17 mouse cellular contexts compared by ENCODE assay signal in the genomic region with DNA sequence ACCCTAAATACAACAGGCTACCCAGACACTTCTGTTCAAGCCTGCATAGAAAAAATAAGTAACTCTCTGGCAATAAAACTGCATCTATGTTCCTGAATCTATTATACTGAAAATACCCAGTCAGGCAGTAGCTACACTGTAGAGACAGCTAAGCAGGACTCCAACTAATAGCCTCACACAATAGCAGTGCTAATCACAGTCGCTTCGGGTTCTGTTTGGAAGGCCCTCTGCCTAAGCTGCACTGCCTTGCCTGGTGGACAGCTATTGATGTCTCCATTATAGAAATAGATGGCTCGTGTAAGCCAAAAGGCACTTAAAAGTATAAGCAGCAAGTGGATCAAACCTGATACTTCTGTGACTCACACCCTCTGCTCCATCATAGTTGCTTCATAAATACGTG.
A peak's percentile ranks its signal among the peaks of the same experiment; 100 is the strongest.
DNase-seq lines count a peak whose midpoint lies in the region; ATAC-seq lines count a peak whose summit lies in the region.
"Had no signal": no experiment of that assay in that cellular context is flagged by ENCODE, and none has a peak within 500 bp of the region (broad histone marks: within the 10 kb centered on the region; RNA-seq: fewer than 3 reads in every experiment).

No protein-coding gene starts in this region.

- H3K27me3 ChIP-seq in forebrain, embryonic 12.5 days, result no peaks in the 10 kb centered on the region
- H3K27me3 ChIP-seq in forebrain, embryonic 10.5 days (ENCODE audit: poor library complexity, severe bottlenecking), result no peaks in the 10 kb centered on the region
- H3K27me3 ChIP-seq in neural tube, embryonic 11.5 days (ENCODE audit: control insufficient read depth, insufficient read depth, low read length), result no peaks in the 10 kb centered on the region
- H3K27me3 ChIP-seq in neural tube, embryonic 15.5 days (replicated peaks), result no peaks in the 10 kb centered on the region
- H3K27me3 ChIP-seq in forebrain, embryonic 15.5 days, result no peaks in the 10 kb centered on the region
- H3K27me3 ChIP-seq in midbrain, embryonic 14.5 days (ENCODE audit: control insufficient read depth, insufficient read depth, low read length), result no peaks in the 10 kb centered on the region
- H3K27me3 ChIP-seq: heart, embryonic 13.5 days; hindbrain, embryonic 15.5 days had no signal

- DNase-seq in forebrain, embryonic 10.5 days (ENCODE audit: extremely low spot score, low spot score), result no peak
- DNase-seq in neural tube, embryonic 11.5 days (ENCODE audit: low spot score), result no peak
- DNase-seq in midbrain, embryonic 14.5 days, result peak; percentile 56
- no peak for DNase-seq in urinary bladder, postnatal 36 days (ENCODE audit: low spot score in 2 of 2)
- DNase-seq in embryo, embryonic 9.5 days (ENCODE audit: extremely low spot score), result no peak
- DNase-seq: adrenal gland, postnatal 10 days; cerebellum, adult 18-20 months; cerebellum, adult 9-11 months; cerebellum, postnatal 36 days; gastrocnemius, postnatal 14 days; heart, postnatal 36 days had no signal

- 31% methylated on average over 4 of the region's 4 CpGs for WGBS in forebrain, embryonic 12.5 days
- WGBS in forebrain, embryonic 10.5 days, result 51% methylated on average over 4 of the region's 4 CpGs
- 54% methylated on average over 4 of the region's 4 CpGs for WGBS in neural tube, embryonic 11.5 days
- WGBS in neural tube, embryonic 15.5 days, result 41% methylated on average over 4 of the region's 4 CpGs
- WGBS in forebrain, embryonic 15.5 days, result 20% methylated on average over 4 of the region's 4 CpGs
- WGBS in midbrain, embryonic 14.5 days, result 24% methylated on average over 4 of the region's 4 CpGs

- H3K9me3 ChIP-seq in forebrain, embryonic 12.5 days, result no peaks in the 10 kb centered on the region; the same call in 1 of the 2 replicates
- H3K9me3 ChIP-seq in forebrain, embryonic 10.5 days, result peaks cover 5% of the 10 kb centered on the region; the same call in 1 of the 2 replicates
- no peaks in the 10 kb centered on the region for H3K9me3 ChIP-seq in neural tube, embryonic 11.5 days (ENCODE audit: control insufficient read depth, low read length)
- H3K9me3 ChIP-seq in neural tube, embryonic 15.5 days (replicated peaks), result 0 out of 2 replicates have a peak, but pooled peaks cover under 1% of the 10 kb centered on the region
- no peaks in the 10 kb centered on the region for H3K9me3 ChIP-seq in forebrain, embryonic 15.5 days
- H3K9me3 ChIP-seq in midbrain, embryonic 14.5 days (ENCODE audit: control insufficient read depth, low read length), result no peaks in the 10 kb centered on the region

- H3K27ac ChIP-seq in forebrain, embryonic 12.5 days, result no peak overlapping the region
- no peak overlapping the region for H3K27ac ChIP-seq in forebrain, embryonic 10.5 days
- no peak overlapping the region for H3K27ac ChIP-seq in neural tube, embryonic 11.5 days (ENCODE audit: low read depth, low read length)
- no peak overlapping the region for H3K27ac ChIP-seq in neural tube, embryonic 15.5 days (replicated peaks)
- H3K27ac ChIP-seq in forebrain, embryonic 15.5 days (replicated peaks), result no peak overlapping the region
- H3K27ac ChIP-seq in midbrain, embryonic 14.5 days (replicated peaks; ENCODE audit: low read depth, low read length), result no peak overlapping the region
- H3K27ac ChIP-seq: embryonic facial prominence, embryonic 10.5 days; heart, embryonic 13.5 days; hindbrain, embryonic 15.5 days had no signal

- ATAC-seq in forebrain, embryonic 12.5 days (ENCODE audit: low FRiP score), result 0 out of 2 replicates have a peak, but pooled peaks have one; percentile 61
- ATAC-seq in neural tube, embryonic 11.5 days (ENCODE audit: insufficient read depth, low FRiP score, low TSS enrichment), result peak; percentile 13; the same call in 1 of the 2 replicates
- no peak for ATAC-seq in neural tube, embryonic 15.5 days (ENCODE audit: low FRiP score)
- peak; percentile 71 for ATAC-seq in forebrain, embryonic 15.5 days (replicated peaks)
- ATAC-seq in midbrain, embryonic 14.5 days (ENCODE audit: low FRiP score, low TSS enrichment), result no peak

- H3K4me2 ChIP-seq in forebrain, embryonic 12.5 days, result no peak overlapping the region
- no peak overlapping the region for H3K4me2 ChIP-seq in neural tube, embryonic 11.5 days (ENCODE audit: low read depth)
- H3K4me2 ChIP-seq in neural tube, embryonic 15.5 days, result no peak overlapping the region
- H3K4me2 ChIP-seq in forebrain, embryonic 15.5 days (replicated peaks), result no peak overlapping the region
- H3K4me2 ChIP-seq in midbrain, embryonic 14.5 days (ENCODE audit: low read length), result no peak overlapping the region
- H3K4me2 ChIP-seq: heart, embryonic 13.5 days; hindbrain, embryonic 15.5 days had no signal

- no peaks in the 10 kb centered on the region for H3K36me3 ChIP-seq in forebrain, embryonic 12.5 days (replicated peaks)
- H3K36me3 ChIP-seq in forebrain, embryonic 10.5 days (replicated peaks), result no peaks in the 10 kb centered on the region
- no peaks in the 10 kb centered on the region for H3K36me3 ChIP-seq in neural tube, embryonic 11.5 days (ENCODE audit: control insufficient read depth, insufficient read depth, low read length)
- H3K36me3 ChIP-seq in neural tube, embryonic 15.5 days, result no peaks in the 10 kb centered on the region
- no peaks in the 10 kb centered on the region for H3K36me3 ChIP-seq in forebrain, embryonic 15.5 days
- no peaks in the 10 kb centered on the region for H3K36me3 ChIP-seq in midbrain, embryonic 14.5 days (ENCODE audit: control insufficient read depth, insufficient read depth, low read length)
- H3K36me3 ChIP-seq: embryonic facial prominence, embryonic 10.5 days; hindbrain, embryonic 15.5 days had no signal

- H3K9ac ChIP-seq in forebrain, embryonic 12.5 days, result no peak overlapping the region
- no peak overlapping the region for H3K9ac ChIP-seq in neural tube, embryonic 11.5 days (ENCODE audit: low read length)
- H3K9ac ChIP-seq in neural tube, embryonic 15.5 days (replicated peaks), result no peak overlapping the region
- no peak overlapping the region for H3K9ac ChIP-seq in forebrain, embryonic 15.5 days (replicated peaks)
- H3K9ac ChIP-seq in midbrain, embryonic 14.5 days (replicated peaks; ENCODE audit: low read length), result no peak overlapping the region
- H3K9ac ChIP-seq: heart, embryonic 13.5 days; hindbrain, embryonic 15.5 days had no signal

- H3K4me1 ChIP-seq in forebrain, embryonic 12.5 days, result peaks cover 10% of the 10 kb centered on the region
- peaks cover 20% of the 10 kb centered on the region for H3K4me1 ChIP-seq in forebrain, embryonic 10.5 days
- no peaks in the 10 kb centered on the region for H3K4me1 ChIP-seq in neural tube, embryonic 11.5 days (ENCODE audit: control insufficient read depth, insufficient read depth, low read length)
- 0 out of 2 replicates have a peak, but pooled peaks cover 7% of the 10 kb centered on the region for H3K4me1 ChIP-seq in neural tube, embryonic 15.5 days
- peaks cover 14% of the 10 kb centered on the region; the same call in 1 of the 2 replicates for H3K4me1 ChIP-seq in forebrain, embryonic 15.5 days
- H3K4me1 ChIP-seq in midbrain, embryonic 14.5 days (ENCODE audit: control insufficient read depth, insufficient read depth, low read length), result 0 out of 2 replicates have a peak, but pooled peaks cover 3% of the 10 kb centered on the region
- H3K4me1 ChIP-seq: hindbrain, embryonic 15.5 days had no signal

- H3K4me3 ChIP-seq in forebrain, embryonic 12.5 days (replicated peaks), result no peak overlapping the region
- H3K4me3 ChIP-seq in forebrain, embryonic 10.5 days, result no peak overlapping the region
- H3K4me3 ChIP-seq in neural tube, embryonic 11.5 days (ENCODE audit: low read depth, low read length), result no peak overlapping the region
- no peak overlapping the region for H3K4me3 ChIP-seq in neural tube, embryonic 15.5 days (replicated peaks)
- H3K4me3 ChIP-seq in forebrain, embryonic 15.5 days, result no peak overlapping the region
- no peak overlapping the region for H3K4me3 ChIP-seq in midbrain, embryonic 14.5 days (replicated peaks; ENCODE audit: low read depth, low read length)
- H3K4me3 ChIP-seq: embryonic facial prominence, embryonic 10.5 days; heart, embryonic 13.5 days; hindbrain, embryonic 15.5 days had no signal

Comparison
In these comparisons a context has a peak if more than half of its experiments do, and no peak if none do; other contexts are left out.
1. ATAC-seq: peak in forebrain, embryonic 12.5 days (single experiment), neural tube, embryonic 11.5 days (single experiment) and forebrain, embryonic 15.5 days (single experiment); none in neural tube, embryonic 15.5 days (single experiment) and midbrain, embryonic 14.5 days (single experiment).